Mouse (Mus musculus): ENCODE measurements at regions not wholly inside any gene's neighbourhood (a gene's known extent, or its start where the extent isn't known, plus 50 kb on each side); places are given as distances from the start of the nearest gene placed in this dataset.

- TF ChIP-seq POLR2A (IDR thresholded peaks at IDR 0.05; ENCODE audit: insufficient read depth, low read depth, low read length) (no peak), CTCF (IDR thresholded peaks at IDR 0.05) (no peak), EP300 (IDR thresholded peaks at IDR 0.05; ENCODE audit: insufficient read depth, low read depth, low read length) (no peak)
- DNase-seq, result no peak
- H3K4me3 ChIP-seq, result no peak overlapping the region
- WGBS, result 38% methylated on average over 13 of the region's 13 CpGs
- intact Hi-C loops (cut with DNase I), result no loop called here
- H3K4me1 ChIP-seq (ENCODE audit: control insufficient read depth, insufficient read depth, low read length), result no peaks in the 10 kb centered on the region
- H3K9ac ChIP-seq (ENCODE audit: low read depth, low read length), result no peak overlapping the region
- H3K79me2 ChIP-seq (replicated peaks; ENCODE audit: control insufficient read depth, insufficient read depth, low read length), result no peaks in the 10 kb centered on the region
- H3K27ac ChIP-seq, result no peak overlapping the region
- H3K36me3 ChIP-seq (ENCODE audit: control insufficient read depth, insufficient read depth, low read length), result no peaks in the 10 kb centered on the region
- H3K27me3 ChIP-seq (ENCODE audit: control insufficient read depth, insufficient read depth, low read length), result no peaks in the 10 kb centered on the region
Measured at GRCm38 (mm10) chr1:193541934-193542580, 172.0 kb upstream of the Camk1g start.

GRCm38 (mm10) chr1:193541281-193541680 lies 171.2 kb upstream of the Camk1g start:
- H3K27ac ChIP-seq, result no peak overlapping the region

DNA sequence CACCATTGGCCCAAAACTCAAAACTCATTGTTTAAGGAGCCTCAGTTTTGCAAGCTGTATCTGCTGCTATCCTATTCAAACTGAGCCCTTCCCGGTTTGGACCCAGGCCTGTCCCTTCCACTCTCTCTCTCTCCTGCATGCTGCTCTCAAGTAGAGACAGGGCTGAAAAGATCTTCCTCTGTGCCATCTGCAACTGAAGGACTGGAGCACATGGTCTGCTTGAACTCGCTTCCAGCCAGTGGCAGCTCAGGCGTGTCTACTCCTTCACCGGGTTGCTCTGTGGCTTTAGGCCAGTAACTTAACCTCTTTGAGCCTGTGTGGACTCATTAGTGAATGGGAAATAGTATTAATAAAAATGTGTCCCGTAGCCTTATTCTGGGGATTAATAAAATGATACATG lies 170.4 kb upstream of the Camk1g start:
- Histone ChIP-seq H3K4me3 (no peak overlapping the region), H3K4me1 (ENCODE audit: control insufficient read depth, insufficient read depth, low read length) (no peaks in the 10 kb centered on the region), H3K27ac (no peak overlapping the region), H3K9ac (ENCODE audit: low read depth, low read length) (no peak overlapping the region), H3K36me3 (ENCODE audit: control insufficient read depth, insufficient read depth, low read length) (no peaks in the 10 kb centered on the region), H3K79me2 (replicated peaks; ENCODE audit: control insufficient read depth, insufficient read depth, low read length) (no peaks in the 10 kb centered on the region), H3K27me3 (ENCODE audit: control insufficient read depth, insufficient read depth, low read length) (no peaks in the 10 kb centered on the region)
- WGBS, result 73% methylated on average over 5 of the region's 5 CpGs
- TF ChIP-seq CTCF (IDR thresholded peaks at IDR 0.05) (no peak), POLR2A (IDR thresholded peaks at IDR 0.05; ENCODE audit: insufficient read depth, low read depth, low read length) (no peak), EP300 (IDR thresholded peaks at IDR 0.05; ENCODE audit: insufficient read depth, low read depth, low read length) (no peak)
- DNase-seq, result no peak
- intact Hi-C loops (cut with DNase I), result no loop called here

More at GRCm38 (mm10) chr1:193541281-193541680, 171.2 kb upstream of the Camk1g start:
- Histone ChIP-seq H3K4me3 (no peak overlapping the region), H3K4me1 (ENCODE audit: control insufficient read depth, insufficient read depth, low read length) (no peaks in the 10 kb centered on the region), H3K9ac (ENCODE audit: low read depth, low read length) (no peak overlapping the region), H3K79me2 (replicated peaks; ENCODE audit: control insufficient read depth, insufficient read depth, low read length) (no peaks in the 10 kb centered on the region), H3K27me3 (ENCODE audit: control insufficient read depth, insufficient read depth, low read length) (no peaks in the 10 kb centered on the region), H3K36me3 (ENCODE audit: control insufficient read depth, insufficient read depth, low read length) (no peaks in the 10 kb centered on the region)
- no peak for TF ChIP-seq CTCF (IDR thresholded peaks at IDR 0.05)
- TF ChIP-seq POLR2A (IDR thresholded peaks at IDR 0.05; ENCODE audit: insufficient read depth, low read depth, low read length), result no peak
- no peak for TF ChIP-seq EP300 (IDR thresholded peaks at IDR 0.05; ENCODE audit: insufficient read depth, low read depth, low read length)
- no peak for DNase-seq
- intact Hi-C loops (cut with DNase I), result no loop called here
- WGBS, result 65% methylated on average over 4 of the region's 4 CpGs

DNA sequence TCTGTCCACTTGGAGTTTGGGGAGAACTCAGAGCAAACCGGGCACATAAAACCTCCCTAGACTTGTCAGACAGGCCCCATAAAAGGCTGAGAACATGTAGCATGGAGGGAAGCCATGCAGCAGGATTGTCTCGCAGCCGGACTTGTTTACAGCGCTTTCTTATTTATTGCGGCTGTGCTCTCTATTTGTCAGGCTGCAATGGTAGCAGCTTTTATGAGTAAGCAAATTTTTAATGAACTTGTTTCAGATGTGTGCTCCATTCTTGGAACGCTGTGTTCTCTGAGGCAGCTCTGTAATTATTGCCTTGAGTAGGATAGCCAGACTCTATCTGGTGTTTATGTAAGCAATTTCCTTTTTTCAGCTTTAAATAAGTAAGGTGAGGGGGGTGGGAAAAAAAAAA lies 169.2 kb upstream of the Camk1g start:
- Histone ChIP-seq H3K9ac (ENCODE audit: low read depth, low read length) (no peak overlapping the region), H3K79me2 (replicated peaks; ENCODE audit: control insufficient read depth, insufficient read depth, low read length) (no peaks in the 10 kb centered on the region), H3K4me3 (no peak overlapping the region), H3K27me3 (ENCODE audit: control insufficient read depth, insufficient read depth, low read length) (no peaks in the 10 kb centered on the region), H3K36me3 (ENCODE audit: control insufficient read depth, insufficient read depth, low read length) (no peaks in the 10 kb centered on the region), H3K27ac (no peak overlapping the region), H3K4me1 (ENCODE audit: control insufficient read depth, insufficient read depth, low read length) (no peaks in the 10 kb centered on the region)
- whole genome bisulfite sequencing, result 90% methylated on average over 6 of the region's 6 CpGs
- no peak for TF ChIP-seq CTCF (IDR thresholded peaks at IDR 0.05)
- DNase-seq, result no peak
- intact Hi-C loops (cut with DNase I), result no loop called here

- Histone ChIP-seq H3K36me3 (ENCODE audit: control insufficient read depth, insufficient read depth, low read length) (no peaks in the 10 kb centered on the region), H3K27me3 (ENCODE audit: control insufficient read depth, insufficient read depth, low read length) (no peaks in the 10 kb centered on the region), H3K27ac (no peak overlapping the region), H3K4me3 (no peak overlapping the region), H3K9ac (ENCODE audit: low read depth, low read length) (no peak overlapping the region), H3K4me1 (ENCODE audit: control insufficient read depth, insufficient read depth, low read length) (no peaks in the 10 kb centered on the region), H3K79me2 (replicated peaks; ENCODE audit: control insufficient read depth, insufficient read depth, low read length) (no peaks in the 10 kb centered on the region)
- TF ChIP-seq POLR2A (IDR thresholded peaks at IDR 0.05; ENCODE audit: insufficient read depth, low read depth, low read length) (no peak), CTCF (IDR thresholded peaks at IDR 0.05) (no peak), EP300 (IDR thresholded peaks at IDR 0.05; ENCODE audit: insufficient read depth, low read depth, low read length) (no peak)
- intact Hi-C loops (cut with DNase I), result no loop called here
- 89% methylated on average over 2 of the region's 2 CpGs for WGBS
- DNase-seq, result no peak
Measured at GRCm38 (mm10) chr1:193538425-193538824, 168.3 kb upstream of the Camk1g start.

DNA sequence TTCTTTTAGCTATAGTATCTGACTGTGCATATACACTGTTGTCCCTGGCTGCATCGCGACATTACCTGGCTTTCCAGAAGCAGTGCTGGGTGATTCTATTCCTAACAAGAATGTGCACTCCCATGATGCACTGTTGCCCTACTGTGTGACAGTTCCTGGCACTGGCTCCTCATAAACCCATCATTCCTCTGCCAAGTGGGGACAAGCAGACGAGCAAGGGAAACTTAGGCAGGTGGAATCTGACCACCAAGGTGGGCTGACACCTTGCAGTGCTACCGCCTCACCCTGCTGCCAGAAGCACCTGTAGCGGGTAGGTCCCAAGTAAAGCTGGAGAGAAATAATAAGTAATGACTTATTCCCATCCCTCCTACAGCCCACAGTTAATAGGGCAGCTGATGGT lies 167.5 kb upstream of the Camk1g start:
- intact Hi-C loops (cut with DNase I), result no loop called here
- no peaks in the 10 kb centered on the region for H3K27me3 ChIP-seq (ENCODE audit: control insufficient read depth, insufficient read depth, low read length)
- H3K4me1 ChIP-seq (ENCODE audit: control insufficient read depth, insufficient read depth, low read length), result no peaks in the 10 kb centered on the region
- no peak for TF ChIP-seq EP300 (IDR thresholded peaks at IDR 0.05; ENCODE audit: insufficient read depth, low read depth, low read length)
- no peak for TF ChIP-seq CTCF (IDR thresholded peaks at IDR 0.05)
- TF ChIP-seq POLR2A (IDR thresholded peaks at IDR 0.05; ENCODE audit: insufficient read depth, low read depth, low read length), result no peak
- no peaks in the 10 kb centered on the region for H3K79me2 ChIP-seq (replicated peaks; ENCODE audit: control insufficient read depth, insufficient read depth, low read length)
- no peak overlapping the region for H3K4me3 ChIP-seq
- no peak overlapping the region for H3K9ac ChIP-seq (ENCODE audit: low read depth, low read length)
- 83% methylated on average over 5 of the region's 5 CpGs for WGBS
- DNase-seq, result no peak
- no peaks in the 10 kb centered on the region for H3K36me3 ChIP-seq (ENCODE audit: control insufficient read depth, insufficient read depth, low read length)
- no peak overlapping the region for H3K27ac ChIP-seq
